ENCODE assay signal across 21 mouse cellular contexts in genomic region chr8:124271518-124271917, GRCm38 (mm10). TPM values are rescaled to one million over a fixed set of nuclear protein-coding genes. Genes with fewer than 3 reads are reported as not detected.
DNase-seq lines count a peak whose midpoint lies in the region; ATAC-seq and TF ChIP-seq lines count a peak whose summit lies in the region.
"Had no signal": no experiment of that assay in that cellular context is flagged by ENCODE, and none has a peak within 500 bp of the region (broad histone marks: within the 10 kb centered on the region; RNA-seq: fewer than 3 reads in every experiment).

No protein-coding gene starts in this region.

- H3K4me2 ChIP-seq in limb, embryonic 12.5 days = no peak overlapping the region
- no peak overlapping the region for H3K4me2 ChIP-seq in liver, embryonic 14.5 days (ENCODE audit: low read depth)
- no peak overlapping the region for H3K4me2 ChIP-seq in midbrain, embryonic 13.5 days (replicated peaks)
- H3K4me2 ChIP-seq: heart, embryonic 15.5 days; hindbrain, embryonic 13.5 days; midbrain, embryonic 15.5 days; neural tube, embryonic 13.5 days; stomach, embryonic 15.5 days had no signal

- TF ChIP-seq POLR2A in bone marrow, adult 2 months (IDR thresholded peaks at IDR 0.05; ENCODE audit: borderline replicate concordance, control insufficient read depth, low read depth, low read length) = no peak
- no peak for TF ChIP-seq POLR2A in small intestine, adult 2 months (IDR thresholded peaks at IDR 0.05; ENCODE audit: low read depth, low read length)

- H3K4me1 ChIP-seq in limb, embryonic 12.5 days (replicated peaks) = peaks cover 62% of the 10 kb centered on the region
- H3K4me1 ChIP-seq in limb, embryonic 10.5 days = peaks cover 47% of the 10 kb centered on the region
- H3K4me1 ChIP-seq in bone marrow, adult 2 months (ENCODE audit: control insufficient read depth, insufficient read depth, low read length) = peaks cover 19% of the 10 kb centered on the region
- H3K4me1 ChIP-seq in liver, embryonic 14.5 days (replicated peaks; ENCODE audit: control insufficient read depth in 2 of 2, insufficient read depth in 2 of 2, low read length in 1 of 2) = peaks cover 0 to 11% of the 10 kb centered on the region in 2 experiments; a peak in 3 of 4 replicates
- H3K4me1 ChIP-seq in small intestine, adult 2 months (ENCODE audit: control insufficient read depth, insufficient read depth, insufficient read length, low read length) = peaks cover 30% of the 10 kb centered on the region
- H3K4me1 ChIP-seq in midbrain, embryonic 13.5 days (replicated peaks) = peaks cover 43% of the 10 kb centered on the region

- TF ChIP-seq CTCF in bone marrow, adult 2 months (IDR thresholded peaks at IDR 0.05; ENCODE audit: control insufficient read depth, insufficient read depth, low read length) = no peak
- no peak for TF ChIP-seq CTCF in liver, embryonic 14.5 days (IDR thresholded peaks at IDR 0.05; ENCODE audit: low read depth)
- no peak for TF ChIP-seq CTCF in small intestine, adult 2 months (IDR thresholded peaks at IDR 0.05; ENCODE audit: extremely low read depth, insufficient read length, insufficient replicate concordance, low read depth, low read length)

- DNase-seq in limb, embryonic 10.5 days (ENCODE audit: low spot score) = no peak
- no peak for DNase-seq in liver, embryonic 14.5 days (ENCODE audit: low read depth in 3 of 3, low spot score in 3 of 3)
- DNase-seq in thymus, postnatal 14 days = no peak
- DNase-seq in layer of hippocampus, adult 9-11 months = no peak
- DNase-seq: adrenal gland, postnatal 25 days; cerebellum, postnatal 10 days; kidney, postnatal 36 days; lung, postnatal 36 days; right cerebral cortex, postnatal 4 days had no signal

- no peak for ATAC-seq in limb, embryonic 12.5 days (ENCODE audit: insufficient number of reproducible peaks, insufficient read depth, low FRiP score, low TSS enrichment, low read depth)
- 0 out of 2 replicates have a peak, but pooled peaks have one; percentile 34 for ATAC-seq in liver, embryonic 14.5 days (ENCODE audit: insufficient read depth)
- ATAC-seq in midbrain, embryonic 13.5 days = no peak
- ATAC-seq: intestine, postnatal 0 days; midbrain, embryonic 15.5 days had no signal

- H3K27ac ChIP-seq in limb, embryonic 12.5 days = peak overlapping the region; percentile 35; the same call in 1 of the 2 replicates
- no peak overlapping the region for H3K27ac ChIP-seq in limb, embryonic 10.5 days
- H3K27ac ChIP-seq in bone marrow, adult 2 months (ENCODE audit: control insufficient read depth, insufficient read depth, low read depth, low read length, poor library complexity) = peak overlapping the region; percentile 75
- no peak overlapping the region for H3K27ac ChIP-seq in liver, embryonic 14.5 days
- H3K27ac ChIP-seq in small intestine, adult 2 months (ENCODE audit: insufficient read depth, low read depth, low read length) = peak overlapping the region; percentile 75
- H3K27ac ChIP-seq in midbrain, embryonic 13.5 days = no peak overlapping the region
- H3K27ac ChIP-seq: embryonic facial prominence, embryonic 10.5 days; midbrain, embryonic 15.5 days; stomach, embryonic 15.5 days had no signal

- H3K4me3 ChIP-seq in limb, embryonic 12.5 days (replicated peaks) = no peak overlapping the region
- H3K4me3 ChIP-seq in limb, embryonic 10.5 days = no peak overlapping the region
- no peak overlapping the region for H3K4me3 ChIP-seq in bone marrow, adult 2 months (replicated peaks; ENCODE audit: control insufficient read depth, low read depth, low read length)
- H3K4me3 ChIP-seq in liver, embryonic 14.5 days (ENCODE audit: insufficient read depth in 1 of 2, low read depth in 2 of 2, low read length in 2 of 2) = no peak overlapping the region
- no peak overlapping the region for H3K4me3 ChIP-seq in small intestine, adult 2 months (ENCODE audit: low read depth, low read length)
- no peak overlapping the region for H3K4me3 ChIP-seq in midbrain, embryonic 13.5 days (replicated peaks)
- H3K4me3 ChIP-seq: embryonic facial prominence, embryonic 10.5 days; erythroblast, embryonic 14.5 days; heart, embryonic 15.5 days; hindbrain, embryonic 13.5 days; midbrain, embryonic 15.5 days; neural tube, embryonic 13.5 days; stomach, embryonic 15.5 days had no signal

- H3K9ac ChIP-seq in limb, embryonic 12.5 days (replicated peaks) = no peak overlapping the region
- no peak overlapping the region for H3K9ac ChIP-seq in liver, embryonic 14.5 days (replicated peaks)
- no peak overlapping the region for H3K9ac ChIP-seq in midbrain, embryonic 13.5 days (replicated peaks)
- H3K9ac ChIP-seq: heart, embryonic 15.5 days; hindbrain, embryonic 13.5 days; midbrain, embryonic 15.5 days; neural tube, embryonic 13.5 days; stomach, embryonic 15.5 days had no signal

- no peaks in the 10 kb centered on the region for H3K9me3 ChIP-seq in limb, embryonic 12.5 days
- H3K9me3 ChIP-seq in limb, embryonic 10.5 days (replicated peaks) = no peaks in the 10 kb centered on the region
- no peaks in the 10 kb centered on the region for H3K9me3 ChIP-seq in liver, embryonic 14.5 days (ENCODE audit: control insufficient read depth, low read length)
- H3K9me3 ChIP-seq in midbrain, embryonic 13.5 days = no peaks in the 10 kb centered on the region
- H3K9me3 ChIP-seq: heart, embryonic 15.5 days; hindbrain, embryonic 13.5 days; midbrain, embryonic 15.5 days; neural tube, embryonic 13.5 days; stomach, embryonic 15.5 days had no signal

- H3K36me3 ChIP-seq in limb, embryonic 12.5 days = peaks cover 10% of the 10 kb centered on the region
- H3K36me3 ChIP-seq in limb, embryonic 10.5 days = peaks cover 15% of the 10 kb centered on the region
- no peaks in the 10 kb centered on the region for H3K36me3 ChIP-seq in liver, embryonic 14.5 days (replicated peaks; ENCODE audit: control insufficient read depth, insufficient read depth, low read depth)
- peaks cover 3% of the 10 kb centered on the region; the same call in 1 of the 2 replicates for H3K36me3 ChIP-seq in small intestine, adult 2 months (ENCODE audit: control insufficient read depth, insufficient read depth, low read length)
- peaks cover 6% of the 10 kb centered on the region; the same call in 1 of the 2 replicates for H3K36me3 ChIP-seq in midbrain, embryonic 13.5 days
- H3K36me3 ChIP-seq: heart, embryonic 15.5 days; midbrain, embryonic 15.5 days; stomach, embryonic 15.5 days had no signal

- no peaks in the 10 kb centered on the region for H3K27me3 ChIP-seq in limb, embryonic 12.5 days
- no peaks in the 10 kb centered on the region for H3K27me3 ChIP-seq in limb, embryonic 10.5 days (ENCODE audit: low read depth, poor library complexity, severe bottlenecking)
- H3K27me3 ChIP-seq in liver, embryonic 14.5 days (ENCODE audit: control insufficient read depth, insufficient read depth, low read length) = no peaks in the 10 kb centered on the region
- no peaks in the 10 kb centered on the region for H3K27me3 ChIP-seq in small intestine, adult 2 months (ENCODE audit: control insufficient read depth, insufficient read depth, low read length)
- no peaks in the 10 kb centered on the region for H3K27me3 ChIP-seq in midbrain, embryonic 13.5 days
- H3K27me3 ChIP-seq: heart, embryonic 15.5 days; hindbrain, embryonic 13.5 days; midbrain, embryonic 15.5 days; neural tube, embryonic 13.5 days; stomach, embryonic 15.5 days had no signal

- 59% methylated on average over 12 of the region's 12 CpGs for WGBS in limb, embryonic 12.5 days
- WGBS in limb, embryonic 10.5 days = 84% methylated on average over 12 of the region's 12 CpGs
- 9% methylated on average over 12 of the region's 12 CpGs for WGBS in bone marrow, adult 2 months
- 18% methylated on average over 12 of the region's 12 CpGs for WGBS in liver, embryonic 14.5 days (ENCODE audit: insufficient replicate concordance)
- 78% methylated on average over 12 of the region's 12 CpGs for WGBS in small intestine, adult 2 months
- 94% methylated on average over 12 of the region's 12 CpGs for WGBS in midbrain, embryonic 13.5 days

- TF ChIP-seq EP300 in liver, embryonic 14.5 days (IDR thresholded peaks at IDR 0.05; ENCODE audit: low read depth) = peak; percentile 20; the same call in 1 of the 2 replicates

RNA-seq across cellular contexts. Expression of gene Galnt2, which starts 40.3 kb away (rescaled TPM):
- 56.7 and 64.3 TPM in 2 replicates for polyA plus RNA-seq in limb, embryonic 12.5 days (2016; fragmentation: Nextera tagmentation; extraction: Ambion mirVana)
- 35.0 and 43.7 TPM in 2 replicates for polyA plus RNA-seq in limb, embryonic 10.5 days (2016; fragmentation: Nextera tagmentation; extraction: Ambion mirVana)
- 5.1 and 11.5 TPM in 2 replicates for polyA plus RNA-seq in bone marrow, adult 2 months (2011; ENCODE audit: insufficient read depth, insufficient read length, low replicate concordance, missing spikeins)
- 3.7 and 6.6 TPM in 2 replicates for polyA plus RNA-seq in liver, embryonic 14.5 days (2012; rRNA removed)
- 19.2 and 21.5 TPM in 2 replicates for polyA plus RNA-seq in liver, embryonic 14.5 days (2014; fragmentation: Nextera tagmentation; extraction: Ambion mirVana)
- 8.1 and 9.4 TPM in 2 replicates for polyA plus RNA-seq in small intestine, adult 2 months (2012; rRNA removed)
- 47.2 and 53.5 TPM in 2 replicates for polyA plus RNA-seq in midbrain, embryonic 13.5 days (2015; fragmentation: Nextera tagmentation; extraction: Ambion mirVana)

Comparison
In these comparisons a context has a peak if more than half of its experiments do, and no peak if none do; other contexts are left out.
1. H3K27ac ChIP-seq: peak in limb, embryonic 12.5 days (single experiment), bone marrow, adult 2 months (single experiment) and small intestine, adult 2 months (single experiment); none in limb, embryonic 10.5 days (single experiment), liver, embryonic 14.5 days (single experiment) and midbrain, embryonic 13.5 days (single experiment).